Mouse (Mus musculus): Measurements from ENCODE around the gene Gm10801.
"Not testable (repeated sequence)": the region's sequence is repeated elsewhere in the genome, so short reads cannot be mapped to it uniquely, and the experiment has no call there.

Gene Gm10801

GRCm38 (mm10) chr2:98661937-98662336 is at the start of gene Gm10801:
Gene Gm10801, plus strand, starts transcription at chr2:98662237.
- not testable (repeated sequence) for DNase-seq

- DNase-seq = not testable (repeated sequence)
Observed at GRCm38 (mm10) chr2:98667201-98667600, 5.2 kb downstream of the Gm10801 start, which contains the start of gene Gm10800. Gene Gm10800, minus strand, starts transcription at chr2:98667301.

GRCm38 (mm10) chr2:98697533-98697932 is 35.5 kb downstream of the Gm10801 start:
- no peak for DNase-seq
